Mouse (Mus musculus) forebrain, embryonic 13.5 days (tissue): ENCODE measurements around the gene Tent5b. TPM values are rescaled to one million over a fixed set of nuclear protein-coding genes. Genes with fewer than 3 reads are reported as not detected.

Experiments used
- ATAC-seq: fragments of 200-750 bp; cut with Nextera tagmentation; 2 replicates; pipeline ENCODE4 v1.8.0; 2017
- H3K27ac ChIP-seq: fragments of 300-500 bp; sonication (generic); 2 replicates; pipeline ENCODE4 v1.5.1; 2015; ENCODE audit warnings: inconsistent platforms, mild to moderate bottlenecking, moderate library complexity
- H3K27me3 ChIP-seq: fragments of 300-500 bp; sonication (generic); 2 replicates; pipeline ENCODE4 v1.6.1; 2015; ENCODE audit warnings: mild to moderate bottlenecking, inconsistent platforms
- H3K36me3 ChIP-seq: fragments of 300-500 bp; sonication (generic); 2 replicates; pipeline ENCODE4 v1.6.1; 2015; ENCODE audit warnings: mild to moderate bottlenecking, inconsistent platforms; ENCODE audit not compliant: poor library complexity, severe bottlenecking
- H3K4me1 ChIP-seq: fragments of 300-500 bp; sonication (generic); 2 replicates; pipeline ENCODE4 v1.6.1; 2015; ENCODE audit warnings: inconsistent platforms
- H3K4me2 ChIP-seq: fragments of 300-500 bp; sonication (generic); 2 replicates; pipeline ENCODE4 v1.6.1; 2015; ENCODE audit warnings: inconsistent platforms, mild to moderate bottlenecking, moderate library complexity
- H3K4me3 ChIP-seq: fragments of 300-500 bp; sonication (generic); 2 replicates; pipeline ENCODE4 v1.5.1; 2015; ENCODE audit warnings: mild to moderate bottlenecking, inconsistent platforms
- H3K9ac ChIP-seq: fragments of 300-500 bp; sonication (generic); 2 replicates; pipeline ENCODE4 v1.6.1; 2015; ENCODE audit warnings: mild to moderate bottlenecking, inconsistent platforms
- H3K9me3 ChIP-seq: fragments of 300-500 bp; sonication (generic); replicated peaks from 2 replicates; pipeline ENCODE4 v1.6.1; 2016; ENCODE audit warnings: inconsistent platforms
- WGBS: fragments of 180-500 bp; shearing (Covaris S2); methylation state at CpG from one replicate; pipeline ENCODE4 v1.1.7; 2015; 5-methylcytosine and 5-hydroxymethylcytosine counted together
- polyA plus RNA-seq: library from polyadenylated mRNA; unstranded; fragments of >200 nt; fragmentation: Nextera tagmentation; extraction: Ambion mirVana; gene quantifications from 2 replicates; pipeline ENCODE4 v1.2.1, GENCODE M21; 2015

Tent5b gene
- polyA plus RNA-seq, 1 experiment from 2014 or later = 0.27 TPM

GRCm38 (mm10) chr4:133448708-133449388, 31.1 kb upstream of the Tent5b start:
- Histone ChIP-seq H3K27me3 (no peaks in the 10 kb centered on the region), H3K36me3 (no peaks in the 10 kb centered on the region), H3K9me3 (no peaks in the 10 kb centered on the region), H3K27ac (no peak overlapping the region), H3K9ac (no peak overlapping the region), H3K4me2 (no peak overlapping the region), H3K4me1 (0 out of 2 replicates have a peak, but pooled peaks cover 3% of the 10 kb centered on the region), H3K4me3 (no peak overlapping the region)
- 75% methylated on average over 8 of the region's 8 CpGs for WGBS
- ATAC-seq = no peak

DNA sequence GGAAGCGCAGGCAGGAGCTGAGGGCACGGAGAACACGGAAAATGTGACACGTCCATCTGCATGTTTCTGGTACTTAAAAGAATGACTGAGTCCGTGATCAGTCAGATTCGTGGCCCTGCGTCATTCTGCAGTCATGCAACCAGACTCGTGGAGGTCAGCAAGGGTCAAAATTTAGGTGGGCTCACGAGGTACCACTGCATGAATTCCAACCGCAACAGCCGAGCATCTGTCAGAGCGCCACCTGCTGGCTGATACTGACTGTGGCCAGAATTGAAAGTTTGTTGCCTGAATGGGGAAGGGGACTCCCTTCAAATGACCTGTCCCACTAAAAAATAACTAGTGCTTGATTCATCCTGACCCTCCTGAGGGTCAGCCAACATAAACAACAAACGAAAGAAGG, 30.2 kb upstream of the Tent5b start:
- H3K4me2 ChIP-seq = no peak overlapping the region
- ATAC-seq = no peak
- H3K9ac ChIP-seq = no peak overlapping the region
- H3K27ac ChIP-seq = no peak overlapping the region
- no peak overlapping the region for H3K4me3 ChIP-seq
- no peaks in the 10 kb centered on the region for H3K9me3 ChIP-seq
- WGBS = 19% methylated on average over 13 of the region's 13 CpGs
- H3K4me1 ChIP-seq = 0 out of 2 replicates have a peak, but pooled peaks cover 3% of the 10 kb centered on the region
- H3K36me3 ChIP-seq = no peaks in the 10 kb centered on the region
- H3K27me3 ChIP-seq = no peaks in the 10 kb centered on the region

- no peak for ATAC-seq
- no peaks in the 10 kb centered on the region for H3K36me3 ChIP-seq
- no peak overlapping the region for H3K4me3 ChIP-seq
- no peak overlapping the region for H3K9ac ChIP-seq
- no peak overlapping the region for H3K27ac ChIP-seq
- no peaks in the 10 kb centered on the region for H3K9me3 ChIP-seq
- no peak overlapping the region for H3K4me2 ChIP-seq
- WGBS = 8% methylated on average over 10 of the region's 10 CpGs
- H3K4me1 ChIP-seq = 0 out of 2 replicates have a peak, but pooled peaks cover 3% of the 10 kb centered on the region
- no peaks in the 10 kb centered on the region for H3K27me3 ChIP-seq
Measured at GRCm38 (mm10) chr4:133451536-133451935, 28.4 kb upstream of the Tent5b start.

DNA sequence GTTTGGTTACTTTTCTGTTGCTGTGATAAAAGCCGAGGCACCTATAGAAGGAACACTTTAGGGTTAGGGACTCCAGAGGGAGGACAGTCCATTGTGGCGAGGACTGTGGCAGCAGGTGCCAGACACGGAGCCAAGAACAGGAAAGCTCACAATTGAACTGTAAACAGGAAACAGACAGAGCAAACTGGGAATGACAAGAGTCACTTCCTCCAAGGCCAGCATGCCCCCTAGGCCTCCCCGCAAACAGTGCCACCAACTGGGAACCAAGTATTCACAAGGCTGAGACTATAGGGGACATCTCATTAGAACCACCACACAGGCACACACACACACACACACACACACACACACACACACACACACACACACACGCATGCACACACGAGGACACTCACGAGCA, 27.5 kb upstream of the Tent5b start:
- no peak overlapping the region for H3K9ac ChIP-seq
- H3K27ac ChIP-seq = no peak overlapping the region
- no peak overlapping the region for H3K4me2 ChIP-seq
- no peaks in the 10 kb centered on the region for H3K36me3 ChIP-seq
- ATAC-seq = no peak
- 77% methylated on average over 5 of the region's 7 CpGs for WGBS
- H3K4me3 ChIP-seq = no peak overlapping the region
- H3K9me3 ChIP-seq = no peaks in the 10 kb centered on the region
- H3K27me3 ChIP-seq = no peaks in the 10 kb centered on the region
- H3K4me1 ChIP-seq = 0 out of 2 replicates have a peak, but pooled peaks cover 3% of the 10 kb centered on the region

- Histone ChIP-seq H3K9ac (no peak overlapping the region), H3K36me3 (no peaks in the 10 kb centered on the region), H3K4me1 (peaks cover 8% of the 10 kb centered on the region; the same call in 1 of the 2 replicates), H3K9me3 (no peaks in the 10 kb centered on the region), H3K4me3 (no peak overlapping the region), H3K4me2 (no peak overlapping the region), H3K27me3 (no peaks in the 10 kb centered on the region), H3K27ac (no peak overlapping the region)
- 85% methylated on average over 3 of the region's 3 CpGs for WGBS
- ATAC-seq = no peak
Measured at GRCm38 (mm10) chr4:133458044-133458443, 21.9 kb upstream of the Tent5b start.

- H3K36me3 ChIP-seq = no peaks in the 10 kb centered on the region
- H3K9me3 ChIP-seq = no peaks in the 10 kb centered on the region
- ATAC-seq = no peak
- H3K4me1 ChIP-seq = peaks cover 8% of the 10 kb centered on the region; the same call in 1 of the 2 replicates
- no peak overlapping the region for H3K4me3 ChIP-seq
- H3K27me3 ChIP-seq = no peaks in the 10 kb centered on the region
- H3K9ac ChIP-seq = no peak overlapping the region
- 87% methylated on average over 1 of the region's 1 CpGs for WGBS
- no peak overlapping the region for H3K27ac ChIP-seq
- H3K4me2 ChIP-seq = no peak overlapping the region
Measured at GRCm38 (mm10) chr4:133460006-133460405, 19.9 kb upstream of the Tent5b start.

DNA sequence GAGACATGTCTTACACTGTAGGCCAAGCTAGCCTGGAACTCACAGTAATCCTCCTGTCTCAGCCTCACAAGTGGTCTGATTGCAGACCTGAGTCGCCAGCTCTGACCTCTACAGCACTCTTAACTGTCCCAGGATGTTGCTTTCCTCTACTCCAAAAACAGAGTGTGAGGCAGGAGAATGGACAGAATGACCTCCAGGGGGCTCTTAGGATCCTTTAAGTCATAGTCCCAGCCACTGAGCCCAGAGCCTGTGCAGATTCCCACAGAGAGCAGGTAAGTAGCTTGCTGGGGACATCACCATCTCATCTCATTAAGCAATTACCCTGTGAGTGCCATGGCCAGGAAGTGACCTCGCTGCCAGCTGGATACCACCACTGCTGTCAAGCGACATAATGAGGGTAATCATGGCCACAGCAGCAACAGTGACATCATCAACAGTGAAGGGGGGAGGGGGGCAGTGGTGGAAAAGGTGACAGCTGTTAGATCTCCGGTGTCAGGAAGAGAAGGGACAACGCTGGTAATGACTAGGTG, 19.1 kb upstream of the Tent5b start:
- H3K4me1 ChIP-seq = peaks cover 8% of the 10 kb centered on the region; the same call in 1 of the 2 replicates
- no peak for ATAC-seq
- no peak overlapping the region for H3K4me3 ChIP-seq
- no peak overlapping the region for H3K4me2 ChIP-seq
- no peaks in the 10 kb centered on the region for H3K9me3 ChIP-seq
- 44% methylated on average over 5 of the region's 5 CpGs for WGBS
- no peak overlapping the region for H3K27ac ChIP-seq
- no peaks in the 10 kb centered on the region for H3K27me3 ChIP-seq
- H3K36me3 ChIP-seq = no peaks in the 10 kb centered on the region
- no peak overlapping the region for H3K9ac ChIP-seq

DNA sequence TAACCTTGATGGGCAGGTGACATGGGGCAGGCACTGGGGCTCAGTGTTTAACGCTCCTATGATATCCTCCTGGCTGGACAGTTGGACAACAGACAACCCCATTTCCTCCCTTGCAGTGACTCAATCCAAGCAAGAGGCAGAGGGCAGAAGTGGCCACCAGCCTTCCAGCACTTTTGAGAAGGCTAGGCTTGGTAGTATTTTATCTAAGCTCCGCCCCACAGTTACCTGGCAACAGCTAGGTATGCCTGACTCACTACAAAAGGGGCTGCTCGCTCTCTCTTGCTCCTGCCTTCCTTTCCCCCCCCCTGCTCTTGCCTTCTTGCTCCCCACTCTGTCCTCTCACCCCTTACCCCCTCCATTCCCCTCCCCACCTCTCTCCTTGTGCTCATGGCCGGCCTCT, 18.6 kb upstream of the Tent5b start:
- Histone ChIP-seq H3K4me2 (no peak overlapping the region), H3K9ac (no peak overlapping the region), H3K4me1 (peaks cover 8% of the 10 kb centered on the region; the same call in 1 of the 2 replicates), H3K36me3 (no peaks in the 10 kb centered on the region), H3K27me3 (no peaks in the 10 kb centered on the region), H3K27ac (no peak overlapping the region), H3K9me3 (no peaks in the 10 kb centered on the region), H3K4me3 (no peak overlapping the region)
- 71% methylated on average over 4 of the region's 4 CpGs for WGBS
- ATAC-seq = no peak

- Histone ChIP-seq H3K36me3 (no peaks in the 10 kb centered on the region), H3K9ac (no peak overlapping the region), H3K4me3 (no peak overlapping the region), H3K27me3 (peaks cover 8% of the 10 kb centered on the region), H3K9me3 (no peaks in the 10 kb centered on the region), H3K4me1 (peaks cover 13% of the 10 kb centered on the region; the same call in 1 of the 2 replicates), H3K27ac (no peak overlapping the region), H3K4me2 (no peak overlapping the region)
- WGBS = 59% methylated on average over 6 of the region's 6 CpGs
- no peak for ATAC-seq
Measured at GRCm38 (mm10) chr4:133463184-133463583, 16.7 kb upstream of the Tent5b start.

DNA sequence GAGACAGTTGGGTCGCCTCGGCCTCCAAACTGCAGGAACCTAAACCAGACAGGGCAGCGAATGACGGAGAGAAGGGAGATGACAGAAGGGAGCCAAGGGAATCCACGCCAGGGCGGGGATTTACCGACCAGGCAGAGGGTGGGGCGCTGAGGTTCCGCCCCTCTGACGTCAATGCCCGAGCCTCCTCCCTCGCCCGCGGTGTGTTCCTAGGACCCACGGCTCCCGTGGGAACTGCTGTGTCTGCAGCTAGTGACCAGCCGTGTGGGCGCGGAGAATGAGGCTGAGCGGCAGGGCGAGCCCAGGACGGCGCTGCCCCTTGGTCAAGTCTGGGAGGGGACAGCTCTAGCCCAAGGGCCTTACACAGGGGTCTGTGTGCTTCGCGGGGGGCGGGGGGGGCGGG, 11.9 kb upstream of the Tent5b start:
- Histone ChIP-seq H3K9me3 (peaks cover 6% of the 10 kb centered on the region), H3K27me3 (peaks cover 25% of the 10 kb centered on the region), H3K9ac (peak overlapping the region; percentile 63), H3K36me3 (no peaks in the 10 kb centered on the region), H3K4me1 (peaks cover 14% of the 10 kb centered on the region; the same call in 1 of the 2 replicates), H3K4me2 (peak overlapping the region; percentile 88), H3K4me3 (peak overlapping the region; percentile 50), H3K27ac (no peak overlapping the region)
- ATAC-seq = peak; percentile 33; the same call in 1 of the 2 replicates
- 0% methylated on average over 24 of the region's 27 CpGs for WGBS

DNA sequence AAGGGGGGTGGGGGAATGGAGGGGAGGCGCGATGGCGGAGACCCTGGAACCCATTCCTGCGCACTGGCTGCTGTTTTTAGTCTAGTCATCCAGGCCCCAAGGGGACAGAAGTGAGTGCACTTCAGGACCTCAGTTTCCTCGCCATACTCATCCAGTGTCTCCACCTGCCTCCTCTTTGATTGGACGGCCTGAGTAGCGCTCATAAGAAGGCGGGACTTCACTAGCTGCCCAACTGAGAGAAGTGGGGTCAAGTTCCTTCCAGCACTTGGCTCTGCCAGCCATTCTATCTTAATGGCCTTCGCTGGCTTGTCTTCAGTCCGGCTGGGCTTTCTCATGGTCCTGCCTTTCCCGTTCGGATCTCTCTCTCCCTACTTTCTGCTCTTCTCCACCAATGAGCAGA, 10.8 kb upstream of the Tent5b start:
- H3K9ac ChIP-seq = no peak overlapping the region
- H3K36me3 ChIP-seq = no peaks in the 10 kb centered on the region
- peaks cover 25% of the 10 kb centered on the region for H3K27me3 ChIP-seq
- 0 out of 2 replicates have a peak overlapping the region, but pooled peaks have one; percentile 7 for H3K4me3 ChIP-seq
- ATAC-seq = no peak
- no peak overlapping the region for H3K27ac ChIP-seq
- peak overlapping the region; percentile 12; the same call in 1 of the 2 replicates for H3K4me2 ChIP-seq
- H3K4me1 ChIP-seq = peaks cover 14% of the 10 kb centered on the region; the same call in 1 of the 2 replicates
- WGBS = 21% methylated on average over 12 of the region's 12 CpGs
- H3K9me3 ChIP-seq = peaks cover 6% of the 10 kb centered on the region

- Histone ChIP-seq H3K4me2 (no peak overlapping the region), H3K4me3 (no peak overlapping the region), H3K9ac (no peak overlapping the region), H3K27ac (no peak overlapping the region), H3K27me3 (peaks cover 31% of the 10 kb centered on the region), H3K9me3 (peaks cover 6% of the 10 kb centered on the region), H3K4me1 (peaks cover 14% of the 10 kb centered on the region; the same call in 1 of the 2 replicates), H3K36me3 (no peaks in the 10 kb centered on the region)
- no peak for ATAC-seq
- WGBS = 81% methylated on average over 7 of the region's 7 CpGs
Measured at GRCm38 (mm10) chr4:133471135-133471821, 8.7 kb upstream of the Tent5b start.
